Mouse (Mus musculus) liver, adult 2 months (tissue): ENCODE results near the gene Plcb2.

ENCODE experiments used
- CTCF ChIP-seq: fragments of 200-500 bp; IDR thresholded peaks from 2 replicates; pipeline ENCODE4 v1.5.1; 2011; ENCODE audit warnings: low read depth, low read length, control low read depth
- POLR2A ChIP-seq: fragments of 200-500 bp; IDR thresholded peaks from 2 replicates; pipeline ENCODE4 v1.6.1; 2011; ENCODE audit warnings: low read length, control low read depth; ENCODE audit not compliant: insufficient read depth; ENCODE audit errors: extremely low read depth

DNA sequence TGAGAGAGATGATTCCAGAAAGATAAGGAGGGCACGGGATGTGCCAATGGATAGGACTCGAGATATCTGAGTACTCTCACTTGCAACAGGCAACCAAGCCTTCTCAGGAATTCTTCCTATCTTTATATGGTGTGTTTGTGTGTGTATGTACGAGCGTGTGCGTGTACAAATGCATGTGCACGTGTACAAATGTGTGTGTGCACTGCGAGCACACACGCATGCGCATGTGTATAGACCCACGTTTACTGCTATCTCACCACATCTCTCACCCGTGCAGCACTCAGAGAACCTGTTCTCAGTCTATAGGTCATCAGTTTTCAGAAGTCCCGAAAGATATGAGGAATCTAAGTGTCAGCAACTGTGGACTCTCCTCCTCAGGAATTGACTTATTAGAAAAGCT is 68.7 kb downstream of the Plcb2 start:
- TF ChIP-seq POLR2A = no peak
- TF ChIP-seq CTCF = no peak
